Mouse (Mus musculus) CH12.LX (cell line): Measurements from ENCODE around the gene Mesd. TPM values are rescaled to one million over a fixed set of nuclear protein-coding genes. Genes with fewer than 3 reads are reported as not detected.

Experiments used
- DNase-seq: peaks from one replicate; pipeline ENCODE4 v3.0.0-alpha.2; 2013; ENCODE audit errors: extremely low read depth
- H3K27ac ChIP-seq: 2 replicates; pipeline ENCODE4 v1.5.1; 2012; ENCODE audit warnings: low read depth, mild to moderate bottlenecking, control low read depth, moderate library complexity; ENCODE audit not compliant: insufficient read depth
- H3K27me3 ChIP-seq: replicated peaks from 2 replicates; pipeline ENCODE3; 2012; ENCODE audit warnings: inconsistent platforms
- H3K36me3 ChIP-seq, 2 experiments: replicated peaks in 1 of 2; 2 replicates each; pipeline versions ENCODE3 to v1.6.1; 2012; ENCODE audit warnings: inconsistent platforms in 1 of 2, low read length in 1 of 2, mild to moderate bottlenecking in 1 of 2, mixed read lengths in 1 of 2, moderate library complexity in 1 of 2; ENCODE audit not compliant: control insufficient read depth in 1 of 2, insufficient read depth in 1 of 2
- H3K4me1 ChIP-seq, 2 experiments: 2 replicates each; pipeline ENCODE4 v1.6.1; 2012; ENCODE audit warnings: inconsistent platforms in 1 of 2, moderate library complexity in 1 of 2; ENCODE audit not compliant: insufficient read depth in 2 of 2, control insufficient read depth in 1 of 2
- H3K4me2 ChIP-seq: 2 replicates; pipeline ENCODE4 v1.6.1; 2012; ENCODE audit warnings: low read depth, mild to moderate bottlenecking, control low read depth; ENCODE audit not compliant: poor library complexity, insufficient read depth, severe bottlenecking
- H3K4me3 ChIP-seq, 3 experiments: fragments of 150-350 bp in 1 of 3; sonication (generic) in 1 of 3; replicated peaks in 1 of 3; 2 replicates each; pipeline versions ENCODE3 to v1.5.1; 2011 to 2012; ENCODE audit warnings: low read depth in 2 of 3, low read length in 2 of 3, mild to moderate bottlenecking in 2 of 3, moderate library complexity in 2 of 3, control low read depth in 1 of 3, improper control_type of control experiment in 1 of 3, inconsistent platforms in 1 of 3, mixed read lengths in 1 of 3; ENCODE audit not compliant: poor library complexity in 1 of 3
- H3K79me2 ChIP-seq: replicated peaks from 2 replicates; pipeline ENCODE4 v1.6.1; 2012; ENCODE audit warnings: mild to moderate bottlenecking, moderate library complexity; ENCODE audit not compliant: control insufficient read depth, poor library complexity, insufficient read depth, severe bottlenecking; ENCODE audit errors: extremely low read depth
- H3K9ac ChIP-seq: 2 replicates; pipeline ENCODE4 v1.6.1; 2012; ENCODE audit warnings: low read depth, mild to moderate bottlenecking, control low read depth, moderate library complexity; ENCODE audit not compliant: insufficient read depth
- H3K9me3 ChIP-seq: replicated peaks from 2 replicates; pipeline ENCODE3; 2012; ENCODE audit warnings: low read length, inconsistent platforms, mixed read lengths
- BHLHE40 ChIP-seq: IDR thresholded peaks from 2 replicates; pipeline ENCODE4 v1.6.1; 2011; ENCODE audit warnings: mild to moderate bottlenecking, low read depth, low read length, improper control_type of control experiment
- CTCF ChIP-seq, 2 experiments: IDR thresholded peaks in 1 of 2; conservative IDR thresholded peaks in 1 of 2; 2 replicates each; pipeline ENCODE4 v1.5.1; 2011 to 2012; ENCODE audit warnings: low read depth in 2 of 2, low read length in 2 of 2, improper control_type of control experiment in 1 of 2, inconsistent platforms in 1 of 2, mild to moderate bottlenecking in 1 of 2, moderate library complexity in 1 of 2
- E2F4 ChIP-seq: IDR thresholded peaks from 2 replicates; pipeline ENCODE4 v1.6.1; 2011; ENCODE audit warnings: low read depth, low read length, improper control_type of control experiment; ENCODE audit not compliant: insufficient replicate concordance
- ELF1 ChIP-seq: IDR thresholded peaks from 2 replicates; pipeline ENCODE4 v1.6.1; 2014; ENCODE audit warnings: low read depth, mild to moderate bottlenecking, inconsistent platforms, low read length, improper control_type of control experiment
- EP300 ChIP-seq: IDR thresholded peaks from 2 replicates; pipeline ENCODE4 v1.6.1; 2011; ENCODE audit warnings: low read length, improper control_type of control experiment
- ETS1 ChIP-seq: conservative IDR thresholded peaks from 2 replicates; pipeline ENCODE4 v1.6.1; 2012; ENCODE audit warnings: low read depth, mild to moderate bottlenecking, inconsistent platforms, low read length, improper control_type of control experiment, moderate library complexity
- GABPA ChIP-seq: IDR thresholded peaks from 2 replicates; pipeline ENCODE4 v1.6.1; 2012; ENCODE audit warnings: low read depth, low read length, improper control_type of control experiment, inconsistent platforms; ENCODE audit not compliant: insufficient replicate concordance
- HCFC1 ChIP-seq: IDR thresholded peaks from 2 replicates; pipeline ENCODE4 v1.6.1; 2012; ENCODE audit warnings: low read depth, mild to moderate bottlenecking, inconsistent platforms, low read length, improper control_type of control experiment
- IRF4 ChIP-seq: IDR thresholded peaks from 2 replicates; pipeline ENCODE4 v1.6.1; 2014; ENCODE audit warnings: low read depth, mild to moderate bottlenecking, inconsistent platforms, low read length, improper control_type of control experiment
- KAT2A ChIP-seq: IDR thresholded peaks from 2 replicates; pipeline ENCODE4 v1.6.1; 2012; ENCODE audit warnings: low read length, improper control_type of control experiment, inconsistent platforms; ENCODE audit not compliant: insufficient replicate concordance
- MAX ChIP-seq: IDR thresholded peaks from 2 replicates; pipeline ENCODE4 v1.6.1; 2011; ENCODE audit warnings: low read length, improper control_type of control experiment
- MAZ ChIP-seq: IDR thresholded peaks from 2 replicates; pipeline ENCODE4 v1.6.1; 2012; ENCODE audit warnings: low read depth, mild to moderate bottlenecking, inconsistent platforms, low read length, improper control_type of control experiment, moderate library complexity
- MXI1 ChIP-seq: IDR thresholded peaks from 2 replicates; pipeline ENCODE4 v1.6.1; 2011; ENCODE audit warnings: mild to moderate bottlenecking, low read depth, low read length, improper control_type of control experiment
- MYC ChIP-seq: IDR thresholded peaks from 2 replicates; pipeline ENCODE4 v1.6.1; 2011; ENCODE audit warnings: low read depth, mild to moderate bottlenecking, improper control_type of control experiment, low read length
- NELFE ChIP-seq: IDR thresholded peaks from 2 replicates; pipeline ENCODE4 v1.6.1; 2011; ENCODE audit warnings: low read depth, low read length, improper control_type of control experiment
- PAX5 ChIP-seq: IDR thresholded peaks from 2 replicates; pipeline ENCODE4 v1.6.1; 2012; ENCODE audit warnings: low read length, inconsistent platforms, mixed read lengths
- POLR2A ChIP-seq: IDR thresholded peaks from 2 replicates; pipeline ENCODE4 v1.6.1; 2011; ENCODE audit warnings: low read depth, mild to moderate bottlenecking, improper control_type of control experiment, low read length
- RCOR1 ChIP-seq: conservative IDR thresholded peaks from 2 replicates; pipeline ENCODE4 v1.6.1; 2012; ENCODE audit warnings: low read depth, mild to moderate bottlenecking, inconsistent platforms, low read length, improper control_type of control experiment
- SMC3 ChIP-seq: IDR thresholded peaks from 2 replicates; pipeline ENCODE4 v1.6.1; 2011; ENCODE audit warnings: low read depth, low read length, improper control_type of control experiment
- UBTF ChIP-seq: IDR thresholded peaks from 2 replicates; pipeline ENCODE4 v1.6.1; 2012; ENCODE audit warnings: low read depth, mild to moderate bottlenecking, inconsistent platforms, low read length, improper control_type of control experiment, moderate library complexity
- USF2 ChIP-seq: conservative IDR thresholded peaks from 2 replicates; pipeline ENCODE4 v1.6.1; 2011; ENCODE audit warnings: low read depth, low read length, improper control_type of control experiment
- ZKSCAN1 ChIP-seq: IDR thresholded peaks from 2 replicates; pipeline ENCODE4 v1.6.1; 2012; ENCODE audit warnings: low read depth, inconsistent platforms, low read length, improper control_type of control experiment, borderline replicate concordance
- ZMIZ1 ChIP-seq: IDR thresholded peaks from 2 replicates; pipeline ENCODE4 v1.6.1; 2012; ENCODE audit warnings: low read depth, mild to moderate bottlenecking, inconsistent platforms, low read length, improper control_type of control experiment
- ZNF384 ChIP-seq: IDR thresholded peaks from 2 replicates; pipeline ENCODE4 v1.6.1; 2012; ENCODE audit warnings: low read depth, low read length, improper control_type of control experiment, inconsistent platforms
- dilution Hi-C: fragments of 300-500 bp; cut with MboI; formaldehyde crosslinking; loops from 2 replicates; pipeline ENCODE4 v1.14.3; 2020; ENCODE audit warnings: low sequenced_read_pairs; ENCODE audit not compliant: extremely low pct_unique_long_range_greater_than_20kb, extremely low pct_ligation_motif_present
- in situ Hi-C: fragments of 300-500 bp; cut with MboI; formaldehyde crosslinking; loops from 3 replicates; pipeline ENCODE4 v1.14.3; 2019; ENCODE audit warnings: low sequenced_read_pairs, low pct_ligation_motif_present, low pct_unique_long_range_greater_than_20kb, mixed read lengths
- polyA plus RNA-seq: library from polyadenylated mRNA; unstranded; fragments of >175 nt; gene quantifications from 2 replicates; pipeline ENCODE4 v1.2.1, GENCODE M21; 2012; ENCODE audit warnings: low read depth; ENCODE audit not compliant: insufficient read length
- total RNA-seq, 2 experiments: library from RNA; depleted of rRNA; stranded (reverse); fragments of 300-350 nt in 1 of 2; fragments of >200 nt in 1 of 2; gene quantifications; 2 replicates each; pipeline ENCODE4 v1.2.3; 2012 to 2014

Mesd gene
- total and polyA plus RNA-seq, 3 experiments, result 33.4 to 67.6 (median 40.6) TPM

GRCm38 (mm10) chr7:83878676-83879448 lies 5.4 kb upstream of the Mesd start (continued):
- TF ChIP-seq ETS1 (peak; percentile 68), ZKSCAN1 (no peak), NELFE (no peak), IRF4 (peak; percentile 59; the same call in 1 of the 2 replicates), ZMIZ1 (no peak), RCOR1 (no peak), UBTF (no peak), E2F4 (0 out of 2 replicates have a peak, but pooled peaks have one; percentile 31), EP300 (peak; percentile 74)

DNA sequence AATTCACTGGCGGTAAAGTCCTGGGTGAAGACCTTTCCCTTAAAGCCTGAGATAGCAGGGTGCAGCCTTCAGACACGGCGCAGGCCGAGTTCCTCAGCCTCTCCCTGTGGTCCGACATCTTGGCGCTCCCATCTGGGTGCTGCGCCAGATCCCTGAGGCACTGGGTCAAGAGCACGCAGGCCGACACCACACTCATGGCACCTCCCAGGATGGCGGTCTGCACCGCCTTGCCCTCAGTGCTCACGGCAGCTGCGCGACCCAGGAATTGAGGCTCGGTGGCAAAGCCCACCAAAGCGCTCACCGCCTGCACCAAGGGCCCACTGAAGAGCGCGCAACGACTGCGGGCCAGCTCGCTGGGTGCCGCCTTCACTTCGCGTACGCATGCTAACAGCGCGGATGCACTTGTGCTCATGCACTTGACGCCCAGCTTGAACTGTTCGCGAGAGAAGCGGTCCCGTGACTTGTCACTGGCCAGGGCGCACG lies 2.1 kb upstream of the Mesd start:
- Histone ChIP-seq H3K27ac (peak overlapping the region; percentile 80; the same call in 1 of the 2 replicates), H3K4me3 (peak overlapping the region; percentile 60 to 80 (median 72)), H3K4me2 (no peak overlapping the region), H3K79me2 (peaks cover 18% of the 10 kb centered on the region), H3K9ac (no peak overlapping the region), H3K9me3 (peaks cover 12% of the 10 kb centered on the region), H3K36me3 (peaks cover 0 to 12% of the 10 kb centered on the region in 2 experiments), H3K27me3 (no peaks in the 10 kb centered on the region), H3K4me1 (peaks cover 13 to 56% of the 10 kb centered on the region in 2 experiments)
- dilution Hi-C loops (no loop called here), in situ Hi-C loops (loop anchor here (5.0 to 25.0 kb wide), 2 partner anchors 35 to 220 kb away; no protein-coding TSS in a partner anchor)
- no peak for TF ChIP-seq ELF1
- no peak for TF ChIP-seq MXI1
- no peak for TF ChIP-seq EP300
- no peak for DNase-seq

GRCm38 (mm10) chr7:83882633-83883275 lies 1.5 kb upstream of the Mesd start:
- dilution Hi-C loops, result no loop called here
- H3K27me3 ChIP-seq, result no peaks in the 10 kb centered on the region
- peaks cover 0 to 12% of the 10 kb centered on the region in 2 experiments for H3K36me3 ChIP-seq
- peak overlapping the region; percentile 80 for H3K27ac ChIP-seq
- H3K79me2 ChIP-seq, result peaks cover 18% of the 10 kb centered on the region
- peak; percentile 45 for DNase-seq
- peaks cover 11 to 50% of the 10 kb centered on the region in 2 experiments for H3K4me1 ChIP-seq
- peak overlapping the region; percentile 41 for H3K4me2 ChIP-seq
- H3K9me3 ChIP-seq, result peaks cover 12% of the 10 kb centered on the region
- H3K9ac ChIP-seq, result peak overlapping the region; percentile 71
- TF ChIP-seq GABPA (no peak), MAZ (no peak), MYC (no peak), ELF1 (0 out of 2 replicates have a peak, but pooled peaks have one; percentile 6), BHLHE40 (no peak), CTCF (conservative IDR thresholded peaks at IDR 0.05 in 1 of 2, IDR thresholded peaks at IDR 0.05 in 1 of 2; ENCODE audit: low read depth in 2 of 2, low read length in 2 of 2) (no peak), MXI1 (no peak), HCFC1 (no peak), E2F4 (no peak), MAX (peak; percentile 22; the same call in 1 of the 2 replicates), PAX5 (no peak), SMC3 (no peak), NELFE (no peak), ZNF384 (no peak), USF2 (no peak), KAT2A (no peak), POLR2A (no peak)
- peak overlapping the region; percentile 60 to 80 (median 72) for H3K4me3 ChIP-seq
- in situ Hi-C loops, result loop anchor here (5.0 to 25.0 kb wide), 2 partner anchors 35 to 220 kb away; no protein-coding TSS in a partner anchor
